Mouse (Mus musculus) hindbrain, embryonic 10.5 days (tissue): Measurements from ENCODE around the gene Adamts2. TPM values are rescaled to one million over a fixed set of nuclear protein-coding genes. Genes with fewer than 3 reads are reported as not detected.

ENCODE experiments used
- DNase-seq: peaks from one replicate; pipeline ENCODE4 v3.0.0-alpha.2; 2017; ENCODE audit warnings: low spot score
- H3K27ac ChIP-seq: fragments of 300-500 bp; sonication (generic); 2 replicates; pipeline ENCODE4 v1.5.1; 2016; ENCODE audit warnings: mild to moderate bottlenecking, moderate library complexity
- H3K27me3 ChIP-seq: fragments of 300-500 bp; sonication (generic); 2 replicates; pipeline ENCODE4 v1.6.1; 2016; ENCODE audit warnings: mild to moderate bottlenecking; ENCODE audit not compliant: poor library complexity, insufficient read depth, severe bottlenecking
- H3K36me3 ChIP-seq: fragments of 300-500 bp; sonication (generic); 2 replicates; pipeline ENCODE4 v1.6.1; 2016; ENCODE audit warnings: mild to moderate bottlenecking, moderate library complexity
- H3K4me1 ChIP-seq: fragments of 300-500 bp; sonication (generic); replicated peaks from 2 replicates; pipeline ENCODE4 v1.6.1; 2016; ENCODE audit warnings: mild to moderate bottlenecking
- H3K4me3 ChIP-seq: fragments of 300-500 bp; sonication (generic); 2 replicates; pipeline ENCODE4 v1.5.1; 2016; ENCODE audit warnings: mild to moderate bottlenecking, moderate library complexity
- H3K9me3 ChIP-seq: fragments of 300-500 bp; sonication (generic); 2 replicates; pipeline ENCODE4 v1.6.1; 2016; ENCODE audit warnings: mild to moderate bottlenecking, moderate library complexity
- WGBS: fragments of 180-500 bp; shearing (Covaris S2); methylation state at CpG from one replicate; pipeline ENCODE4 v1.1.7; 2016; 5-methylcytosine and 5-hydroxymethylcytosine counted together
- polyA plus RNA-seq: library from polyadenylated mRNA; unstranded; fragments of >200 nt; fragmentation: Nextera tagmentation; extraction: Ambion mirVana; gene quantifications from 2 replicates; pipeline ENCODE4 v1.2.1, GENCODE M21; 2016

Gene Adamts2
- polyA plus RNA-seq, 1 experiment from 2014 or later, result 2.8 TPM

GRCm38 (mm10) chr11:50726035-50726434, 124.2 kb downstream of the Adamts2 start:
- Histone ChIP-seq H3K9me3 (no peaks in the 10 kb centered on the region), H3K4me1 (peaks cover 6% of the 10 kb centered on the region), H3K4me3 (no peak overlapping the region), H3K27me3 (no peaks in the 10 kb centered on the region), H3K27ac (no peak overlapping the region), H3K36me3 (no peaks in the 10 kb centered on the region)
- WGBS, result 75% methylated on average over 5 of the region's 5 CpGs
- DNase-seq, result no peak

GRCm38 (mm10) chr11:50733146-50733545, 131.3 kb downstream of the Adamts2 start:
- Histone ChIP-seq H3K4me3 (no peak overlapping the region), H3K36me3 (no peaks in the 10 kb centered on the region), H3K27ac (no peak overlapping the region), H3K27me3 (no peaks in the 10 kb centered on the region), H3K9me3 (no peaks in the 10 kb centered on the region), H3K4me1 (peaks cover 12% of the 10 kb centered on the region)
- 44% methylated on average over 3 of the region's 3 CpGs for WGBS
- no peak for DNase-seq

GRCm38 (mm10) chr11:50734129-50734528, 132.2 kb downstream of the Adamts2 start:
- DNase-seq, result no peak
- H3K4me3 ChIP-seq, result no peak overlapping the region
- H3K27me3 ChIP-seq, result no peaks in the 10 kb centered on the region
- peaks cover 12% of the 10 kb centered on the region for H3K4me1 ChIP-seq
- no peak overlapping the region for H3K27ac ChIP-seq
- 68% methylated on average over 4 of the region's 4 CpGs for WGBS
- H3K36me3 ChIP-seq, result no peaks in the 10 kb centered on the region
- H3K9me3 ChIP-seq, result no peaks in the 10 kb centered on the region

- 89% methylated on average over 1 of the region's 1 CpGs for whole genome bisulfite sequencing
- Histone ChIP-seq H3K4me1 (peaks cover 14% of the 10 kb centered on the region), H3K9me3 (no peaks in the 10 kb centered on the region), H3K4me3 (no peak overlapping the region), H3K27ac (no peak overlapping the region), H3K27me3 (no peaks in the 10 kb centered on the region), H3K36me3 (no peaks in the 10 kb centered on the region)
- DNase-seq, result no peak
Measured at GRCm38 (mm10) chr11:50736548-50736947, 134.7 kb downstream of the Adamts2 start.

GRCm38 (mm10) chr11:50738436-50738835, 136.6 kb downstream of the Adamts2 start:
- Histone ChIP-seq H3K27ac (no peak overlapping the region), H3K4me1 (peaks cover 4% of the 10 kb centered on the region), H3K36me3 (no peaks in the 10 kb centered on the region), H3K9me3 (no peaks in the 10 kb centered on the region), H3K27me3 (no peaks in the 10 kb centered on the region), H3K4me3 (no peak overlapping the region)
- WGBS, result 97% methylated on average over 1 of the region's 1 CpGs
- DNase-seq, result no peak

- DNase-seq, result peak; percentile 16
- H3K9me3 ChIP-seq, result no peaks in the 10 kb centered on the region
- H3K4me1 ChIP-seq, result 0 out of 2 replicates have a peak, but pooled peaks cover 2% of the 10 kb centered on the region
- no peaks in the 10 kb centered on the region for H3K27me3 ChIP-seq
- no peak overlapping the region for H3K4me3 ChIP-seq
- 58% methylated on average over 10 of the region's 10 CpGs for WGBS
- no peak overlapping the region for H3K27ac ChIP-seq
- H3K36me3 ChIP-seq, result no peaks in the 10 kb centered on the region
Measured at GRCm38 (mm10) chr11:50739453-50739852, 137.6 kb downstream of the Adamts2 start.

- Histone ChIP-seq H3K4me3 (no peak overlapping the region), H3K27me3 (no peaks in the 10 kb centered on the region), H3K4me1 (peaks cover 2% of the 10 kb centered on the region; the same call in 1 of the 2 replicates), H3K9me3 (no peaks in the 10 kb centered on the region), H3K27ac (no peak overlapping the region), H3K36me3 (no peaks in the 10 kb centered on the region)
- DNase-seq, result no peak
- WGBS, result 69% methylated on average over 1 of the region's 1 CpGs
Measured at GRCm38 (mm10) chr11:50742146-50742545, 140.3 kb downstream of the Adamts2 start.

GRCm38 (mm10) chr11:50744971-50745370, 143.1 kb downstream of the Adamts2 start:
- H3K27ac ChIP-seq, result no peak overlapping the region
- 71% methylated on average over 6 of the region's 6 CpGs for WGBS

GRCm38 (mm10) chr11:50746508-50746907, 144.6 kb downstream of the Adamts2 start:
- Histone ChIP-seq H3K27ac (no peak overlapping the region), H3K4me3 (no peak overlapping the region), H3K27me3 (no peaks in the 10 kb centered on the region), H3K36me3 (no peaks in the 10 kb centered on the region), H3K4me1 (peaks cover 9% of the 10 kb centered on the region), H3K9me3 (no peaks in the 10 kb centered on the region)
- no peak for DNase-seq
- WGBS, result 42% methylated on average over 2 of the region's 2 CpGs

More at GRCm38 (mm10) chr11:50744971-50745370, 143.1 kb downstream of the Adamts2 start:
- Histone ChIP-seq H3K27me3 (no peaks in the 10 kb centered on the region), H3K36me3 (no peaks in the 10 kb centered on the region), H3K9me3 (no peaks in the 10 kb centered on the region), H3K4me3 (no peak overlapping the region), H3K4me1 (no peaks in the 10 kb centered on the region; the same call in 1 of the 2 replicates)
- DNase-seq, result no peak

- whole genome bisulfite sequencing, result 30% methylated on average over 7 of the region's 7 CpGs
- no peaks in the 10 kb centered on the region for H3K27me3 ChIP-seq
- H3K4me1 ChIP-seq, result peaks cover 9% of the 10 kb centered on the region
- no peak for DNase-seq
- H3K36me3 ChIP-seq, result no peaks in the 10 kb centered on the region
- H3K9me3 ChIP-seq, result no peaks in the 10 kb centered on the region
- H3K4me3 ChIP-seq, result no peak overlapping the region
- H3K27ac ChIP-seq, result no peak overlapping the region
Measured at GRCm38 (mm10) chr11:50750983-50751585, 149.2 kb downstream of the Adamts2 start.

GRCm38 (mm10) chr11:50757741-50758140, 155.9 kb downstream of the Adamts2 start:
- H3K9me3 ChIP-seq, result no peaks in the 10 kb centered on the region
- H3K4me1 ChIP-seq, result no peaks in the 10 kb centered on the region; the same call in 1 of the 2 replicates
- DNase-seq, result no peak
- no peaks in the 10 kb centered on the region for H3K27me3 ChIP-seq
- H3K27ac ChIP-seq, result no peak overlapping the region
- no peaks in the 10 kb centered on the region for H3K36me3 ChIP-seq
- WGBS, result 47% methylated on average over 4 of the region's 4 CpGs
- no peak overlapping the region for H3K4me3 ChIP-seq

GRCm38 (mm10) chr11:50766461-50766860, 164.6 kb downstream of the Adamts2 start:
- Histone ChIP-seq H3K4me3 (no peak overlapping the region), H3K36me3 (no peaks in the 10 kb centered on the region), H3K27me3 (no peaks in the 10 kb centered on the region), H3K9me3 (no peaks in the 10 kb centered on the region), H3K4me1 (0 out of 2 replicates have a peak, but pooled peaks cover 7% of the 10 kb centered on the region), H3K27ac (no peak overlapping the region)
- DNase-seq, result no peak
- WGBS, result 86% methylated on average over 7 of the region's 7 CpGs

GRCm38 (mm10) chr11:50767039-50767438, 165.2 kb downstream of the Adamts2 start:
- 0 out of 2 replicates have a peak, but pooled peaks cover 7% of the 10 kb centered on the region for H3K4me1 ChIP-seq
- H3K36me3 ChIP-seq, result no peaks in the 10 kb centered on the region
- H3K27ac ChIP-seq, result no peak overlapping the region
- DNase-seq, result peak; percentile 30
- 20% methylated on average over 4 of the region's 4 CpGs for WGBS
- H3K9me3 ChIP-seq, result no peaks in the 10 kb centered on the region
- H3K27me3 ChIP-seq, result no peaks in the 10 kb centered on the region
- no peak overlapping the region for H3K4me3 ChIP-seq
